Mouse (Mus musculus): Measurements from ENCODE around the gene Stpg2. TPM values are rescaled to one million over a fixed set of nuclear protein-coding genes. Genes with fewer than 3 reads are reported as not detected.
A peak's percentile ranks its signal among the peaks of the same experiment; 100 is the strongest.
"Not testable (repeated sequence)": the region's sequence is repeated elsewhere in the genome, so short reads cannot be mapped to it uniquely, and the experiment has no call there.

Stpg2 gene
- polyA plus RNA-seq, 1 experiment from 2014 or later, result not detected

DNA sequence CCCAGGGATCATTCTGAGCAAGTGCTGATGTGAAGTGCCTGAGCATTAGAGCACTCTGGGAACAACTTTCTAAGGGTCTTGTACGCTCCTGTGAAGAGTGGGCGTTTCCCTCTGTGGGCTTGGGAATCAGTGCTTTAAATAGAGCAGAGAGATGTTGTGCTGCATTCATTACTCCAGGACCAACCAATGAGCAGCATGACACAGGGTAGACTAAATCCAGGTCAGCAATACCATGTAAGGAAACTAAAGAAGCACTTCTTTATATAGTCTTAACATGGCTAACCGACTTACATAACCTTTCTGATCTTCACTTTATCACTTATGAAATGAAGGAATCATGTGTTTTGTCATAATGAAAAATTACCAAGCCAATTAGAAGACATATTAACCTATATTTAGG lies 290.4 kb downstream of the Stpg2 start:
- H3K27ac ChIP-seq, result no peak overlapping the region
- no peaks in the 10 kb centered on the region for H3K27me3 ChIP-seq (replicated peaks)
- WGBS, result 69% methylated on average over 3 of the region's 3 CpGs
- no peaks in the 10 kb centered on the region for H3K9me3 ChIP-seq
- no peak for ATAC-seq (ENCODE audit: insufficient read depth, low FRiP score, low read depth)
- no peaks in the 10 kb centered on the region for H3K4me1 ChIP-seq
- no peak overlapping the region for H3K4me3 ChIP-seq (replicated peaks)
- no peak overlapping the region for H3K4me2 ChIP-seq
- H3K36me3 ChIP-seq, result no peaks in the 10 kb centered on the region
- H3K9ac ChIP-seq, result no peak overlapping the region

GRCm38 (mm10) chr3:139502216-139502615 lies 296.7 kb downstream of the Stpg2 start:
- no peaks in the 10 kb centered on the region for H3K36me3 ChIP-seq
- WGBS, result 78% methylated on average over 5 of the region's 5 CpGs
- H3K4me2 ChIP-seq, result no peak overlapping the region
- H3K27ac ChIP-seq, result no peak overlapping the region
- no peak overlapping the region for H3K4me3 ChIP-seq (replicated peaks)
- no peak for ATAC-seq (ENCODE audit: insufficient read depth, low FRiP score, low read depth)
- H3K4me1 ChIP-seq, result no peaks in the 10 kb centered on the region
- H3K27me3 ChIP-seq (replicated peaks), result no peaks in the 10 kb centered on the region
- no peaks in the 10 kb centered on the region for H3K9me3 ChIP-seq
- H3K9ac ChIP-seq, result no peak overlapping the region

GRCm38 (mm10) chr3:139509275-139509985 lies 303.9 kb downstream of the Stpg2 start:
- H3K4me3 ChIP-seq (replicated peaks), result no peak overlapping the region
- no peaks in the 10 kb centered on the region for H3K36me3 ChIP-seq
- H3K27ac ChIP-seq, result no peak overlapping the region
- H3K27me3 ChIP-seq (replicated peaks), result no peaks in the 10 kb centered on the region
- 46% methylated on average over 6 of the region's 6 CpGs for WGBS
- ATAC-seq (ENCODE audit: insufficient read depth, low FRiP score, low read depth), result no peak
- H3K9me3 ChIP-seq, result no peaks in the 10 kb centered on the region
- no peaks in the 10 kb centered on the region for H3K4me1 ChIP-seq
- no peak overlapping the region for H3K4me2 ChIP-seq
- no peak overlapping the region for H3K9ac ChIP-seq

GRCm38 (mm10) chr3:139578496-139578895 lies 373.0 kb downstream of the Stpg2 start:
- Histone ChIP-seq H3K27me3 (replicated peaks) (no peaks in the 10 kb centered on the region), H3K27ac (no peak overlapping the region), H3K9ac (no peak overlapping the region), H3K4me3 (replicated peaks) (no peak overlapping the region), H3K36me3 (no peaks in the 10 kb centered on the region), H3K9me3 (no peaks in the 10 kb centered on the region), H3K4me1 (no peaks in the 10 kb centered on the region), H3K4me2 (no peak overlapping the region)
- 89% methylated on average over 2 of the region's 2 CpGs for WGBS
- no peak for ATAC-seq (ENCODE audit: insufficient read depth, low FRiP score, low read depth)

DNA sequence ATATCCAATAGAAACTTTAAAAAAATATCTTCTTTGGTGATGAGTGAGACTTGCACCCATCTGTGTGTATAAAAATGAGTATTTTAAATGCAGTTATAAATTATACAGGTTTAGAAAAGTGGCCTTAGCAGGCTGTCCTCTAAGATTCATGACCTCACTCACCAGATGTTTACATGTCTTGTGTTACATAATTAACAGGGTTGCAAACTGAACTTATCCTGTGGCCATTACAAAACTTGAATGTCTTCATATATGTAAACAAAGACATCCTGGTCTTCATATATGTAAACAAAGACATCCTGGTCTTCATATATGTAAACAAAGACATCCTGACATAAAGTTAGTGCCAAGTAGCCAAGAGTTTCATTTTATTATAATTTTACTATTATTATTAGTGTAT lies 375.8 kb downstream of the Stpg2 start:
- ATAC-seq (ENCODE audit: insufficient read depth, low FRiP score, low read depth), result no peak

GRCm38 (mm10) chr3:139599508-139599907 lies 394.0 kb downstream of the Stpg2 start:
- 49% methylated on average over 3 of the region's 3 CpGs for WGBS
- ATAC-seq (ENCODE audit: insufficient read depth, low FRiP score, low read depth), result peak; percentile 80

More for the DNA sequence above, 375.8 kb downstream of the Stpg2 start:
- no peaks in the 10 kb centered on the region for H3K36me3 ChIP-seq
- H3K4me3 ChIP-seq (replicated peaks), result no peak overlapping the region
- H3K27ac ChIP-seq, result no peak overlapping the region
- H3K9ac ChIP-seq, result no peak overlapping the region
- H3K9me3 ChIP-seq, result no peaks in the 10 kb centered on the region
- no peak overlapping the region for H3K4me2 ChIP-seq
- no peaks in the 10 kb centered on the region for H3K27me3 ChIP-seq (replicated peaks)
- no peaks in the 10 kb centered on the region for H3K4me1 ChIP-seq

GRCm38 (mm10) chr3:139608267-139608666 lies 402.8 kb downstream of the Stpg2 start:
- not testable (repeated sequence) for H3K4me3 ChIP-seq (replicated peaks); H3K36me3 ChIP-seq; ATAC-seq (ENCODE audit: insufficient read depth, low FRiP score, low read depth); H3K27ac ChIP-seq; H3K27me3 ChIP-seq (replicated peaks); H3K9me3 ChIP-seq; H3K4me2 ChIP-seq; H3K4me1 ChIP-seq; H3K9ac ChIP-seq

More at GRCm38 (mm10) chr3:139599508-139599907, 394.0 kb downstream of the Stpg2 start:
- Histone ChIP-seq H3K27ac (no peak overlapping the region), H3K9ac (no peak overlapping the region), H3K36me3 (no peaks in the 10 kb centered on the region), H3K9me3 (no peaks in the 10 kb centered on the region), H3K27me3 (replicated peaks) (no peaks in the 10 kb centered on the region), H3K4me1 (no peaks in the 10 kb centered on the region), H3K4me2 (no peak overlapping the region), H3K4me3 (replicated peaks) (no peak overlapping the region)

GRCm38 (mm10) chr3:139614641-139615040 lies 409.1 kb downstream of the Stpg2 start:
- Histone ChIP-seq H3K4me3 (replicated peaks) (no peak overlapping the region), H3K27ac (no peak overlapping the region), H3K36me3 (no peaks in the 10 kb centered on the region), H3K9me3 (no peaks in the 10 kb centered on the region), H3K4me2 (no peak overlapping the region), H3K4me1 (no peaks in the 10 kb centered on the region), H3K27me3 (replicated peaks) (no peaks in the 10 kb centered on the region), H3K9ac (no peak overlapping the region)
- ATAC-seq (ENCODE audit: insufficient read depth, low FRiP score, low read depth), result no peak
- WGBS, result 56% methylated on average over 3 of the region's 3 CpGs

DNA sequence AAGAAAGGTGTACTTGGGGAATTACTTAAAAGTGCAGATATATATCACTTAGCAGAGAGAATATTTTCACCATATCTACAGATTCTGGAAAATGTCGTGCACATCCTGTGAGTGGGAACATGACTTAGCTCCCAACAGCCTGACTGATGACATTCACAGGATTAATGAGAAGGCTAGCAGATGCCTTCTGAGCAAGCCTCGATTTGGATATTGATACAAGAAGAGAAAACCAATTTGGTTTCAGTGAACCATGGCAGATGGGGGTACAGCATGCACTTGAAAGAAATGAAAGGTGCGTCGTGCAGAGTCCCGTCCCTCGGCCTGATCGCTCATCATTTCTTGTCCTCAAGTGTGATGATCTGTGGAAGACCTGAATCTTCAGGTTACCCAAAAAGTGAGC lies 410.3 kb downstream of the Stpg2 start:
- no peaks in the 10 kb centered on the region for H3K4me1 ChIP-seq
- H3K9ac ChIP-seq, result no peak overlapping the region
- H3K27ac ChIP-seq, result no peak overlapping the region
- H3K4me2 ChIP-seq, result no peak overlapping the region
- no peaks in the 10 kb centered on the region for H3K27me3 ChIP-seq (replicated peaks)
- no peak overlapping the region for H3K4me3 ChIP-seq (replicated peaks)
- ATAC-seq (ENCODE audit: insufficient read depth, low FRiP score, low read depth), result no peak
- WGBS, result 82% methylated on average over 7 of the region's 7 CpGs
- H3K36me3 ChIP-seq, result no peaks in the 10 kb centered on the region
- no peaks in the 10 kb centered on the region for H3K9me3 ChIP-seq

DNA sequence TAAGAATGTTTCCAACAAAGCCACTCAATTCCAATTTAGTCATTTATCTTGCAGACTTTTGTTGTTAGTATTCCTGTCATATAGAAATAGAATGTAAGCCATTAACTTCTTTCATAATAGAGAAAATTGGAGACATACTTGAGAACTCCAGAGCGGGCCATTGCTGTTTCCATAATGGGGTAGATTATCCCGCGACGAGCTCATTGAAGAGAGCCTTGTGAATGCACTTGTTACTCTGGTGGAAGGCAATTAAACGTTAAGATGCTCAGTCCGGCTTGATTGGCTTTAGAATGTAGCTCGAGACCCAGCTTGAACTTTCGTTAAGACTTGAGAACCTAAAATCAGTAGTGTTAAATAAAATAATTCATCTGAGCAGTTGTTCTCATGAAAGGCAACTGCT lies 432.4 kb downstream of the Stpg2 start:
- Histone ChIP-seq H3K9me3 (no peaks in the 10 kb centered on the region), H3K4me1 (no peaks in the 10 kb centered on the region), H3K9ac (no peak overlapping the region), H3K27ac (no peak overlapping the region), H3K4me3 (replicated peaks) (no peak overlapping the region), H3K4me2 (no peak overlapping the region), H3K27me3 (replicated peaks) (no peaks in the 10 kb centered on the region), H3K36me3 (no peaks in the 10 kb centered on the region)
- 78% methylated on average over 8 of the region's 8 CpGs for WGBS
- no peak for ATAC-seq (ENCODE audit: insufficient read depth, low FRiP score, low read depth)

DNA sequence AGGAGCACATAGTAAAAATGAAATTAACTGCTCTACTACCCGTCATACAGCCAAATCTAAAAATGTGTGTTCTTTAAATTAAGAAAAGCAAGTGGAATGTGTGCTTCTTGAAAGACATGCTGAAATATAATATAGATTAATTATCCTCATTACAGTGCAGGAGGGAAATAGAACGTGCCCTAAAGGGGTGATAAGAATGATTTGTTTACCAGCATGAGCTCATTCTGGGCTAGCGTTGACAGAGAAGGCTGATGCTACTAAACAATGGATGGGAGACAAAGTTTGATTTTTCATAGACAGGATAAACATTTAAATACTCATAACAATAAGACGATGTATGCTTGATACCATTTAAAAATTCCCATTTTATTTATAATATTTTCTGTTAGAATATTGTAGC lies 446.0 kb downstream of the Stpg2 start:
- no peak overlapping the region for H3K4me3 ChIP-seq (replicated peaks)
- H3K4me1 ChIP-seq, result no peaks in the 10 kb centered on the region
- H3K9me3 ChIP-seq, result no peaks in the 10 kb centered on the region
- no peaks in the 10 kb centered on the region for H3K27me3 ChIP-seq (replicated peaks)
- H3K9ac ChIP-seq, result no peak overlapping the region
- H3K27ac ChIP-seq, result no peak overlapping the region
- 50% methylated on average over 4 of the region's 4 CpGs for WGBS
- no peak for ATAC-seq (ENCODE audit: insufficient read depth, low FRiP score, low read depth)
- no peak overlapping the region for H3K4me2 ChIP-seq
- H3K36me3 ChIP-seq, result no peaks in the 10 kb centered on the region

DNA sequence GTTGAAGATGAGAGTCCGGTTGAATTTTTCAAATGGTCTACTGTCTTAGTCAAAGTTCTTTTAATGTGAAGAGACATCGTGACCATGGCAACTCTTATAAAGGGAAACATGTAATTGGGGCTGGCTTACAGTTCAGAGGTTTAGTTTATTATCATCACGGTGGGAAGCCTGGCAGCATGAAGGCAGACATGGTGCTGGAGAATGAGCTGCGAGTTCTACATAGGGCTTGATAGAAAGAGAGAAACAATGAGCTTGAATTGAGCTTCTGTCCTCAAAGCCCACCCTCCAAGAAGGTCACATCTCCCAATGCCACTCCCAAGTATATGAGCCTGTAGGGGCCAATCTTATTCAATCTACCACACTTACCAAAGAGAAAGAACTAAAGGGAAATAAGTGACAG lies 453.9 kb downstream of the Stpg2 start:
- 79% methylated on average over 4 of the region's 4 CpGs for WGBS

DNA sequence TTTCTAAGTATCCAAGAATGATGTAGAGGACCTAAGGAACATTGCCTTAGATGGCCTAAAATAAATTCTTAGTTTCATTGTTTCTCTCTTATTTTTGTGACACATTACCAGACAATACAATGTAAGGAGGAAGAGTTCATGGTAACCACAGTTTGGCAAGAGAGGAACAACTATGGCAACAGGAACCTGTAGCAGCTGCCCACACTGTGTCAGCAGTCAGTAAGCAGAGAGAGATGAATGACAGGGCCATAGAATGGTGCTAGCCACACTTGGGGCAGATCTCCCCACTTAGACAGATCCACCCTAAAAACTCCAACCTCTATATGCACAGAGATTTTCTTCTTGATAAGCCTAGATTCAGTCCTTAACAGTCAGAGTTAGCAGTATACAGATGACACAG lies 456.7 kb downstream of the Stpg2 start:
- no peak overlapping the region for H3K9ac ChIP-seq
- H3K4me3 ChIP-seq (replicated peaks), result no peak overlapping the region
- no peaks in the 10 kb centered on the region for H3K27me3 ChIP-seq (replicated peaks)
- no peaks in the 10 kb centered on the region for H3K9me3 ChIP-seq
- no peaks in the 10 kb centered on the region for H3K4me1 ChIP-seq
- H3K36me3 ChIP-seq, result no peaks in the 10 kb centered on the region
- no peak overlapping the region for H3K27ac ChIP-seq
- no peak overlapping the region for H3K4me2 ChIP-seq
- ATAC-seq (ENCODE audit: insufficient read depth, low FRiP score, low read depth), result no peak

More for the DNA sequence above, 453.9 kb downstream of the Stpg2 start:
- no peaks in the 10 kb centered on the region for H3K36me3 ChIP-seq
- H3K4me3 ChIP-seq (replicated peaks), result no peak overlapping the region
- H3K4me2 ChIP-seq, result no peak overlapping the region
- no peaks in the 10 kb centered on the region for H3K9me3 ChIP-seq
- H3K4me1 ChIP-seq, result no peaks in the 10 kb centered on the region
- no peak overlapping the region for H3K27ac ChIP-seq
- H3K9ac ChIP-seq, result no peak overlapping the region
- no peak for ATAC-seq (ENCODE audit: insufficient read depth, low FRiP score, low read depth)
- no peaks in the 10 kb centered on the region for H3K27me3 ChIP-seq (replicated peaks)

Data from stomach, embryonic 15.5 days (tissue).